Mouse (Mus musculus) kidney, embryonic 15.5 days (tissue): Measurements from ENCODE around the gene Hint1. TPM values are rescaled to one million over a fixed set of nuclear protein-coding genes. Genes with fewer than 3 reads are reported as not detected.
A peak's percentile ranks its signal among the peaks of the same experiment; 100 is the strongest.

Source experiments
- ATAC-seq: fragments of 200-750 bp; cut with Nextera tagmentation; replicated peaks from 2 replicates; pipeline ENCODE4 v1.8.0; 2017; ENCODE audit warnings: moderate TSS enrichment; ENCODE audit not compliant: low FRiP score
- H3K27ac ChIP-seq: fragments of 300-500 bp; sonication (generic); 2 replicates; pipeline ENCODE4 v1.5.1; 2015; ENCODE audit warnings: mild to moderate bottlenecking, inconsistent platforms
- H3K27me3 ChIP-seq: fragments of 300-500 bp; sonication (generic); 2 replicates; pipeline ENCODE4 v1.6.1; 2015; ENCODE audit warnings: inconsistent platforms
- H3K36me3 ChIP-seq: fragments of 300-500 bp; sonication (generic); 2 replicates; pipeline ENCODE4 v1.6.1; 2015; ENCODE audit warnings: inconsistent platforms
- H3K4me1 ChIP-seq: fragments of 300-500 bp; sonication (generic); 2 replicates; pipeline ENCODE4 v1.6.1; 2015; ENCODE audit warnings: inconsistent platforms
- H3K4me2 ChIP-seq: fragments of 300-500 bp; sonication (generic); 2 replicates; pipeline ENCODE4 v1.6.1; 2015; ENCODE audit warnings: moderate library complexity, mild to moderate bottlenecking, inconsistent platforms
- H3K4me3 ChIP-seq: fragments of 300-500 bp; sonication (generic); replicated peaks from 2 replicates; pipeline ENCODE4 v1.5.1; 2015; ENCODE audit warnings: mild to moderate bottlenecking, inconsistent platforms
- H3K9ac ChIP-seq: fragments of 300-500 bp; sonication (generic); 2 replicates; pipeline ENCODE4 v1.6.1; 2015; ENCODE audit warnings: mild to moderate bottlenecking, inconsistent platforms
- H3K9me3 ChIP-seq: fragments of 300-500 bp; sonication (generic); replicated peaks from 2 replicates; pipeline ENCODE4 v1.6.1; 2016; ENCODE audit warnings: inconsistent platforms
- WGBS: fragments of 180-500 bp; shearing (Covaris S2); methylation state at CpG from one replicate; pipeline ENCODE4 v1.1.7; 2015; ENCODE audit warnings: mixed read lengths; 5-methylcytosine and 5-hydroxymethylcytosine counted together
- polyA plus RNA-seq: library from polyadenylated mRNA; unstranded; fragments of >200 nt; fragmentation: Nextera tagmentation; extraction: Ambion mirVana; gene quantifications from 2 replicates; pipeline ENCODE4 v1.2.1, GENCODE M21; 2015

Gene Hint1
- polyA plus RNA-seq, 1 experiment from 2014 or later: 683 TPM

- H3K36me3 ChIP-seq: peaks cover 11% of the 10 kb centered on the region
- peak overlapping the region; percentile 68 for H3K4me3 ChIP-seq
- peak overlapping the region; percentile 90 for H3K27ac ChIP-seq
- no peaks in the 10 kb centered on the region for H3K9me3 ChIP-seq
- H3K4me1 ChIP-seq: peaks cover 43% of the 10 kb centered on the region
- H3K4me2 ChIP-seq: peak overlapping the region; percentile 65
- ATAC-seq: no peak
- 64% methylated on average over 6 of the region's 6 CpGs for WGBS
- H3K9ac ChIP-seq: peak overlapping the region; percentile 97
- H3K27me3 ChIP-seq: no peaks in the 10 kb centered on the region
Measured at GRCm38 (mm10) chr11:54865330-54866085, 675 bp upstream of the Hint1 start.

- H3K4me2 ChIP-seq: peak overlapping the region; percentile 65
- WGBS: under 1% methylated on average over 5 of the region's 5 CpGs
- H3K9ac ChIP-seq: peak overlapping the region; percentile 97
- peak overlapping the region; percentile 68 for H3K4me3 ChIP-seq
- H3K36me3 ChIP-seq: peaks cover 26% of the 10 kb centered on the region
- no peaks in the 10 kb centered on the region for H3K27me3 ChIP-seq
- peak overlapping the region; percentile 90 for H3K27ac ChIP-seq
- H3K9me3 ChIP-seq: no peaks in the 10 kb centered on the region
- peak; percentile 50 for ATAC-seq
- H3K4me1 ChIP-seq: peaks cover 39% of the 10 kb centered on the region
Measured at GRCm38 (mm10) chr11:54867049-54867385, 834 bp downstream of the Hint1 start.

- WGBS: 76% methylated on average over 3 of the region's 3 CpGs
- Histone ChIP-seq H3K36me3 (peaks cover 36% of the 10 kb centered on the region), H3K27ac (peak overlapping the region; percentile 37; the same call in 1 of the 2 replicates), H3K4me2 (peak overlapping the region; percentile 65), H3K4me1 (peaks cover 34% of the 10 kb centered on the region), H3K9ac (no peak overlapping the region), H3K9me3 (no peaks in the 10 kb centered on the region), H3K4me3 (peak overlapping the region; percentile 68), H3K27me3 (no peaks in the 10 kb centered on the region)
- ATAC-seq: no peak
Measured at GRCm38 (mm10) chr11:54867903-54868434, 1.8 kb downstream of the Hint1 start.

GRCm38 (mm10) chr11:54868445-54868844, 2.3 kb downstream of the Hint1 start:
- WGBS: 70% methylated on average over 2 of the region's 2 CpGs
- no peaks in the 10 kb centered on the region for H3K27me3 ChIP-seq
- ATAC-seq: no peak
- H3K36me3 ChIP-seq: peaks cover 41% of the 10 kb centered on the region
- H3K4me3 ChIP-seq: no peak overlapping the region
- H3K4me1 ChIP-seq: peaks cover 32% of the 10 kb centered on the region
- 0 out of 2 replicates have a peak overlapping the region, but pooled peaks have one; percentile 37 for H3K27ac ChIP-seq
- no peak overlapping the region for H3K9ac ChIP-seq
- H3K4me2 ChIP-seq: peak overlapping the region; percentile 65; the same call in 1 of the 2 replicates
- H3K9me3 ChIP-seq: no peaks in the 10 kb centered on the region

- no peaks in the 10 kb centered on the region for H3K9me3 ChIP-seq
- 78% methylated on average over 3 of the region's 3 CpGs for WGBS
- no peak overlapping the region for H3K4me3 ChIP-seq
- no peaks in the 10 kb centered on the region for H3K27me3 ChIP-seq
- no peak for ATAC-seq
- H3K4me2 ChIP-seq: no peak overlapping the region
- H3K9ac ChIP-seq: no peak overlapping the region
- H3K4me1 ChIP-seq: peaks cover 32% of the 10 kb centered on the region
- peaks cover 49% of the 10 kb centered on the region for H3K36me3 ChIP-seq
- H3K27ac ChIP-seq: no peak overlapping the region
Measured at GRCm38 (mm10) chr11:54869318-54869717, 3.1 kb downstream of the Hint1 start.

- Histone ChIP-seq H3K9ac (no peak overlapping the region), H3K4me3 (no peak overlapping the region), H3K27me3 (no peaks in the 10 kb centered on the region), H3K4me2 (no peak overlapping the region), H3K9me3 (no peaks in the 10 kb centered on the region), H3K27ac (no peak overlapping the region), H3K4me1 (peaks cover 24% of the 10 kb centered on the region), H3K36me3 (peaks cover 51% of the 10 kb centered on the region)
- no peak for ATAC-seq
- 79% methylated on average over 7 of the region's 7 CpGs for WGBS
Measured at GRCm38 (mm10) chr11:54871831-54872537, 5.8 kb downstream of the Hint1 start.

- no peak overlapping the region for H3K27ac ChIP-seq
- H3K36me3 ChIP-seq: peaks cover 35% of the 10 kb centered on the region
- peaks cover 4% of the 10 kb centered on the region for H3K4me1 ChIP-seq
- no peaks in the 10 kb centered on the region for H3K27me3 ChIP-seq
- WGBS: 90% methylated on average over 5 of the region's 5 CpGs
- no peak overlapping the region for H3K9ac ChIP-seq
- no peaks in the 10 kb centered on the region for H3K9me3 ChIP-seq
- H3K4me2 ChIP-seq: no peak overlapping the region
- no peak overlapping the region for H3K4me3 ChIP-seq
- no peak for ATAC-seq
Measured at GRCm38 (mm10) chr11:54876031-54876430, 9.8 kb downstream of the Hint1 start.

- Histone ChIP-seq H3K27ac (no peak overlapping the region), H3K27me3 (no peaks in the 10 kb centered on the region), H3K4me2 (no peak overlapping the region), H3K4me1 (peaks cover 18% of the 10 kb centered on the region), H3K4me3 (no peak overlapping the region), H3K36me3 (peaks cover 6% of the 10 kb centered on the region), H3K9me3 (no peaks in the 10 kb centered on the region), H3K9ac (no peak overlapping the region)
- 82% methylated on average over 6 of the region's 6 CpGs for WGBS
- no peak for ATAC-seq
Measured at GRCm38 (mm10) chr11:54878893-54879292, 12.7 kb downstream of the Hint1 start.

GRCm38 (mm10) chr11:54879434-54879833, 13.3 kb downstream of the Hint1 start:
- no peak for ATAC-seq
- WGBS: 35% methylated on average over 4 of the region's 4 CpGs
- Histone ChIP-seq H3K27ac (no peak overlapping the region), H3K9ac (no peak overlapping the region), H3K4me1 (peaks cover 19% of the 10 kb centered on the region), H3K9me3 (no peaks in the 10 kb centered on the region), H3K27me3 (no peaks in the 10 kb centered on the region), H3K36me3 (peaks cover under 1% of the 10 kb centered on the region), H3K4me3 (no peak overlapping the region), H3K4me2 (no peak overlapping the region)

GRCm38 (mm10) chr11:54879922-54880321, 13.7 kb downstream of the Hint1 start:
- Histone ChIP-seq H3K4me3 (no peak overlapping the region), H3K27ac (no peak overlapping the region), H3K9ac (no peak overlapping the region), H3K9me3 (no peaks in the 10 kb centered on the region), H3K4me2 (no peak overlapping the region), H3K27me3 (no peaks in the 10 kb centered on the region), H3K4me1 (peaks cover 24% of the 10 kb centered on the region), H3K36me3 (no peaks in the 10 kb centered on the region)
- ATAC-seq: no peak
- WGBS: 82% methylated on average over 10 of the region's 10 CpGs

GRCm38 (mm10) chr11:54881051-54881474, 14.9 kb downstream of the Hint1 start:
- Histone ChIP-seq H3K27me3 (no peaks in the 10 kb centered on the region), H3K9me3 (no peaks in the 10 kb centered on the region), H3K4me3 (no peak overlapping the region), H3K4me1 (peaks cover 31% of the 10 kb centered on the region), H3K4me2 (no peak overlapping the region), H3K36me3 (no peaks in the 10 kb centered on the region), H3K9ac (no peak overlapping the region), H3K27ac (peak overlapping the region; percentile 72)
- 15% methylated on average over 2 of the region's 2 CpGs for WGBS
- ATAC-seq: peak; percentile 68; the same call in 1 of the 2 replicates

GRCm38 (mm10) chr11:54882671-54883070, 16.5 kb downstream of the Hint1 start:
- 40% methylated on average over 8 of the region's 8 CpGs for WGBS
- no peak overlapping the region for H3K4me3 ChIP-seq
- H3K27ac ChIP-seq: no peak overlapping the region
- ATAC-seq: no peak
- H3K36me3 ChIP-seq: no peaks in the 10 kb centered on the region
- no peaks in the 10 kb centered on the region for H3K9me3 ChIP-seq
- H3K4me2 ChIP-seq: no peak overlapping the region
- peaks cover 31% of the 10 kb centered on the region for H3K4me1 ChIP-seq
- no peak overlapping the region for H3K9ac ChIP-seq
- H3K27me3 ChIP-seq: no peaks in the 10 kb centered on the region
